Mouse (Mus musculus) left cerebral cortex, adult 9 months (tissue): Measurements from ENCODE around the gene Krtap16-3.

Experiments
- DNase-seq, 2 experiments: peaks; one replicate each; pipeline ENCODE4 v3.0.0; 2022; ENCODE audit warnings: low spot score in 2 of 2

Krtap16-3 gene

GRCm38 (mm10) chr16:88962773-88963172 lies at the start of gene Krtap16-3:
Gene Krtap16-3, minus strand, starts transcription at chr16:88962873.
- no peak for DNase-seq

GRCm38 (mm10) chr16:89010659-89011058 lies 48.0 kb upstream of the Krtap16-3 start, which contains the start of gene Krtap22-2:
Gene Krtap22-2, minus strand, starts transcription at chr16:89010759.
- no peak for DNase-seq

- no peak for DNase-seq
These were observed 21.6 kb downstream of the Krtap16-3 start for GRCm38 (mm10) chr16:88941106-88941505.

GRCm38 (mm10) chr16:88938252-88938651 lies 24.4 kb downstream of the Krtap16-3 start:
- DNase-seq, result no peak

GRCm38 (mm10) chr16:88932165-88932564 lies 30.5 kb downstream of the Krtap16-3 start, which contains the start of gene Krtap19-9b:
Gene Krtap19-9b, minus strand, starts transcription at chr16:88932265.
- no peak for DNase-seq
